Mouse (Mus musculus) erythroblast, embryonic 14.5 days (primary cell): ENCODE results near the gene Farsa.

Experiments used
- GATA1 ChIP-seq: IDR thresholded peaks from 2 replicates; pipeline ENCODE4 v1.6.1; 2012; ENCODE audit warnings: low read length, inconsistent platforms, mixed read lengths
- TAL1 ChIP-seq: IDR thresholded peaks from 3 replicates; pipeline ENCODE4 v1.6.1; 2012; ENCODE audit warnings: low read length, inconsistent platforms, mixed read lengths

DNA sequence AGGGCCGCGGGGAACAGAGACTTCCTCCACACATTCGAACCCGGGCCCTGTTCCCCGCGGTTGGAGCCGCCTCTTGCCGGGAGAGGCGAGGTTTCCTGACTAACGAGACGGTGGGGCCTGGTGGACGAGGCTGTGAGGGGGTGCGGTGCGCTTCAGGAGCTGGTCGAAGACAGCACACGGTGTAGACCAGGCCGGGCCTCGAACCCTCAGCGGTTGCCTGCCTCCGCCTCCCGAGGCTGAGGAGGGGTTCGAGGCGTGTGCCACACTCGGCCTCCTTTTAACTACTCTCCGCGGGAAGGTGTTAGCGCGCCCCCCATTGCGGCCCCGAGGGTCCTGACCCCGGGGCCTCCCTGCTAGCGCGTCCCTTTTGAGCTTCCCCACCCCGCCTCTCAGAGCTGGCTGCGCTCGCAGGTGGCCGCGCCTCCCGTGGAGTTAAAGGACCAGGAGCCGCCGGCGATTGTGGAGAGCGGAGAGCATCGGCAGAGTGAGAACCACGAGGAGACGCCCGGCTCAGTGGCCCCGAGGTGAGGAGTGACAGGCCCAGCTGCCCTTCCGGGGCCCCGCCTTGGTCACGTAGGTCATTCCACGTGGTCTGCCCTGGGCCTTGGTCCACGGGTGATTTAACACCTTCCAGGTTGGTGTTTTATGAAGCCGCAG is 15.6 kb downstream of the Farsa start:
- TF ChIP-seq TAL1: no peak
- TF ChIP-seq GATA1: no peak
